Mouse (Mus musculus) brain, adult 10 weeks (tissue): ENCODE results near the gene Cdc25b. TPM values are rescaled to one million over a fixed set of nuclear protein-coding genes. Genes with fewer than 3 reads are reported as not detected.

Experiments used
- polyA plus RNA-seq: library from polyadenylated mRNA; stranded (reverse); fragments of 350-450 nt; fragmentation: Illumina TruSeq; extraction: RNeasy Lipid Tissue Mini Kit (QIAGEN cat#74804); gene quantifications from one replicate; pipeline ENCODE4 v1.2.3, GENCODE M21; 2015; ENCODE audit warnings: low read depth, low replicate concordance

Gene Cdc25b
- 14.3 TPM for polyA plus RNA-seq

DNA sequence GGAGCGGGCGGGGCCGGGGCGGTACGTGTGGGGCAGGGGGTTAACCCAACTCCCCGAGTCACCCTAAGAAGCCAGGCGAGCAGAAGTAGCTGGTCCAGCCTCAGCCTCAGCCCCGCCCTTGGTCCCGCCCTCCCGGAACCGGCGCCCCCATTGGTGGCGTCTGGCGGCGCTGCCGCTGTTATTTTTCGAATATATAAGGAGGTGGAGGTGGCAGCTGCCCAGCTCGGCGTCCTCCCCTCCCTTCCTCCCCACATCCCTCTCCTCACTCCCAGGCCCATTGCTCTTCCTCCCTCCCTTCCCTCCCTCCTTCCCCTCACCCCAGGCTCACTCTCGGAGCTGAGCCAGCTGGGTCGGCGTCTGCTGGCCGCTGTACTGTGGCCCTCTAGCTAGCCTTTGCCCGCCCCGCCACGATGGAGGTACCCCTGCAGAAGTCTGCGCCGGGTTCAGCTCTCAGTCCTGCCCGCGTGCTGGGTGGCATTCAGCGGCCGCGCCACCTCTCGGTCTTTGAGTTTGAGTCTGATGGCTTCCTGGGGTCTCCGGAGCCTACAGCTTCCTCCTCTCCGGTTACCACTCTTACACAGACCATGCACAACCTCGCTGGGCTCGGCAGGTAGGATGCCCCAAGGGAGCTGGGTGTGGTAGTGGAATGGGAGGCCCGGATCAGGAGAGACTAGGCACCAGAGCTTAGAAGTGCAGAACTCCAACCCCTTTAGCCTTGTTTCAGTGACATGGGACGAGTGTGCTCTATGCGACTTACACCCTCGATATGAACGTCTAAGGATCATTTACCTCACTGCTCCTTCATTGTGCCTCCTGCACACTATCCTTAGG is at the start of gene Cdc25b, which contains the start of gene Spef1:
Cdc25b (plus strand) TSS at position 179 of the 831 bp plus-strand sequence.
Spef1 (minus strand) TSS at position 512 of the 831 bp plus-strand sequence.

DNA sequence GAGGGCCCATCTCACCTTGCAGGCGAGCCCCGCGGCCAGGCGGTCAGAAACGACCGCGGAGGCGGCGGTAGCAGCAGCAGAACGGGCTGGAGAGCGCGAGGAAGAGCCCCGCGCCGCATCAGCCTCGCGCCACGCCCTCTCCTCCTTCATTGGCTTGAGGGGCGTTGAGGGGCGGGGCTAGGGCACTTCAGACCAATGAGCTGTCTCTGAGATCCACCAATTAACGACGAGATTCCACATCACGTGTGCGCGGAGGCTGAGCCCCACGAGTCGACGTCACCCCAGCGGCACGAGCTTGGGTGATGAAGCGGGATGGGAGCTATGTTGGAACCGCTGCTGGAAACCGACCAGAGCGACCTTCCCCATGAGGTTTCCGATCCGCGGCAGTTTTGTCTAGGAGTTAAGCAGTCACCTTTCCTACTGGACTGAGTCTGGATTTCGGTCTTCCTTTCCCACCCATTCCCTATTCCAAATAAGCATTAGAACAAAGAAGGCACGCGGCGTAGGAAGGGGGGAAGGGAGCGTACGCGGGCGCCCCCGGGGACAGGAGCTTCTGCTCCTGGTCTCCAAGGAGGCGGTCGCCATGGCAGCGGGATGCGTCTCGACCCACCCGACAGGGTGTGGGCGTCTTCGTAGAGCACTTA is 26.7 kb upstream of the Cdc25b start, which contains the start of gene 1700037H04Rik:
1700037H04Rik (minus strand) TSS at position 144 of the 644 bp plus-strand sequence.

DNA sequence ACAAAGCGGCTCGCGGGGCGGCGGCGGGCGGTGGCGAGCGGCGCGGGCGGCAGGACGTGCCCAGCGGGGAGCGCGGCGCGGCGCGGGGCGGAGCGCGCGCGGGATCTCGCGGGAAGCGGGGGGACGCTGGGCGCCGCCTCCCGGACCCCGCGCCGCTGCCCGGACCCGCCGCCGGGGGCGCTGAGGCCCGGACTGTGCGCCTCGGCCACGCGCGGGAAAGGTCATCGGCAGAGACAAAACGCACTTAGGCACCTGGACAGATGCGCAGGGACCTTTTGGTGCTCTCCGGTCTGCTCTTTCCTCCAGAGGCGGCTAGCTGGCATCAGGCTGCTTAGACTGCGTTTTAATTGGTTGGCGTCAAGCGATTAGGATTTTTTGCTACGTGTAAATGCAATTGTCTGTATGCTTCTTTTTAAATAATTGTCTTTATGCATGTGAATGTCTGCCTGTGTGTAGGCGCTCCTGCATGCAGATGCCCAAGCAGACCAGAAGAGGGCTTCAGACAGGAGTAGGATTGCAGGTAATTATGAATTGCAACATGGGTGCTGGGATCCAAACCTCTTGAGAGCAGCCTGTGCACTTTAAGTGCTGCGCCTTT is 6.7 kb upstream of the Cdc25b start, which contains the start of gene Cenpb:
Cenpb (minus strand) TSS at position 78 of the 598 bp plus-strand sequence.

DNA sequence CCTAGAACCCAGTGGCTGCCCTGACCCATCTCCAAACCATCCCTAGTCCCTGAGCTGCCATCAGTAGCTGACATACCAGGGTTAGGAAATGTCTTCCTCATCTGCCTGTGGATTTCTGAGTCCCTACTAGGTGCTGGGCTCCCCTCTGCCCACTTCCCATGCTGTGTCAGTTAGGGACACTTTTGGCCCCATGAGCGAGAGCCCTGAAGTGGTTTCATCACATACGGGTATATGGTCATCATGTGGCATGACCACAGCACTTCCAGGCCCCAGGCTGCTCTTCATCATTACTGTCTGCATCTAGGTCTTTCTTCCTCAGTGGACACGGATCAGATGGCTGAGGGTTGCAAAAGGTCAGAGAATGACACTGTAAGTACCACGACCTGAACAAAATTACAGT is 20.0 kb downstream of the Cdc25b start, which contains the start of gene Ap5s1:
Ap5s1 (plus strand) TSS at position 301 of the 400 bp plus-strand sequence.

DNA sequence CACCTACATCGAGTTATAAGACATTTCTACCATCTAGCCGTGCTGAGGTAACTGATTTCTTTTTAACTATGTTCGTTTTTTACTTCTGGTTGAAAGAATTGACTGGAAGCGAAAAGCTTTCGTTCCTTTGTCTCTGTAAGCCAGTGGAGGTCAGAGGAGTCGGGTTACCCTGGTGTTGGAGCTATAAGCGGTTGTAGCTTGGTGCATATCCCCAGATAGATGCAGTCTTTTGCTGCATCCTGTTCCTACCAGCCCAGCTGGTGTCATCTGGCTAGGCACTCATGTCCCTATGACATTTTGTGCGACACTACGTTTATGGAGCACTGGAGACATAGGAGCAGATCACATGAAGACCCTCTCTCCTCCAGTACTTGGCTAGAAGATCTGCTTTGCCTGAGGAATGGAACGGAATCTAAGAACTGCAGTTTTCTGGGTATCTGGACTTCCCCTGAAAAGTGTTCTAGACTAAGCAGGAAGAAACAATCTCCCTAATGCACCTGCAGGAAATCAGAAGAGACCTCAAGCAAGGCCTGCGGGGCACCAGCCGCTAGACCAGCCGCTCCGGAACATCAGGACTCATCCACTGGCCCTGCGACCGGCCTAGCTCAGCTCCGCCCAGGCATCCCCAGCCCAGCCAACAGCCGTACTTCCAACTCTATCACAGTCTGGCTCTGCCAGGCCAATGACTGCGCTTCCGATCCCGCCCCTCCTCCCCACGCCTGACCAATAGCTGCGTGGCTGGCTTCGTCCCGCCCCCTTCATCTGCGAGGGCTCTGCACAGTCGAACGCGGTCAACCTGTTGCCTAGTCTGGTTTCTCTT is 46.8 kb downstream of the Cdc25b start, which contains the start of gene Mavs:
Mavs (plus strand) TSS at position 757 of the 820 bp plus-strand sequence.

Other genes with a start within 250 kb of the Cdc25b start
- gene Gfra4, start 143.9 kb upstream of the Cdc25b start, polyA plus RNA-seq, result 68.5 TPM
- 4.2 TPM for gene Adam33, start 123.1 kb upstream of the Cdc25b start, polyA plus RNA-seq
- gene Siglec1, start 100.2 kb upstream of the Cdc25b start, polyA plus RNA-seq, result 0.10 TPM
- gene Hspa12b, start 59.7 kb upstream of the Cdc25b start, polyA plus RNA-seq, result 5.9 TPM
- not detected for gene Gm11037, start 53.5 kb upstream of the Cdc25b start, polyA plus RNA-seq
- 74.8 TPM for gene 1700037H04Rik, start 26.9 kb upstream of the Cdc25b start, polyA plus RNA-seq
- gene Cenpb, start 6.9 kb upstream of the Cdc25b start, polyA plus RNA-seq, result 72.3 TPM
- 7.2 TPM for gene Spef1, start 333 bp downstream of the Cdc25b start, polyA plus RNA-seq
- gene Ap5s1, start 20.1 kb downstream of the Cdc25b start, polyA plus RNA-seq, result 27.3 TPM
- gene Mavs, start 47.1 kb downstream of the Cdc25b start, polyA plus RNA-seq, result 7.1 TPM
- 44.0 TPM for gene Pank2, start 75.5 kb downstream of the Cdc25b start, polyA plus RNA-seq
- gene Rnf24, start 165.9 kb downstream of the Cdc25b start, polyA plus RNA-seq, result 18.5 TPM